Mouse (Mus musculus) T-cell, adult 66 days (primary cell): ENCODE measurements around the gene Olfr1416. TPM values are rescaled to one million over a fixed set of nuclear protein-coding genes. Genes with fewer than 3 reads are reported as not detected.

ENCODE experiments used
- total RNA-seq, 2 experiments: library from RNA; stranded (reverse); gene quantifications; 3 replicates in 1 of 2; 4 replicates in 1 of 2; pipeline ENCODE4 v1.2.4; 2023

Olfr1416 gene
- total RNA-seq, result not detected

DNA sequence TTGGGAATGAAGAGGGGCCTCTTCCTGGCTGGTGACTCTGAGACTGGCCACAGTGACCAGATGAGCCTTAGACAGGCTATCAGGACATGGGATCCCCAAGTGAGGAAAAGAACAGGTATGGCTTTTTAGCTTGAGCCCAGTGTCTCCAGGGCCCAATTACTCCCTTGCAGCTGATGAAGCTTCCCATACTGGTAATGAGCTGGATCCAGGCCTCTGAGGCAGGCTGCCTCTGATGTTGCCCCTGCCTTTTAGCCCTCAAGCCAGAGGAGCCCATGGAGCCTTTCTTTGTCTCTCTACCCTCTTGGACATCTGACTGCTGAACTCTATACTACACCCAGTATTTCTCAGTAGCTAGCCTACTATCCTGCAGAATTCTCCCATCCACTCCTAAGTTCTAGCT, at the start of gene Olfr1416:
TSS of gene Olfr1416 (minus strand) at position 101 of the 400 bp plus-strand sequence.

DNA sequence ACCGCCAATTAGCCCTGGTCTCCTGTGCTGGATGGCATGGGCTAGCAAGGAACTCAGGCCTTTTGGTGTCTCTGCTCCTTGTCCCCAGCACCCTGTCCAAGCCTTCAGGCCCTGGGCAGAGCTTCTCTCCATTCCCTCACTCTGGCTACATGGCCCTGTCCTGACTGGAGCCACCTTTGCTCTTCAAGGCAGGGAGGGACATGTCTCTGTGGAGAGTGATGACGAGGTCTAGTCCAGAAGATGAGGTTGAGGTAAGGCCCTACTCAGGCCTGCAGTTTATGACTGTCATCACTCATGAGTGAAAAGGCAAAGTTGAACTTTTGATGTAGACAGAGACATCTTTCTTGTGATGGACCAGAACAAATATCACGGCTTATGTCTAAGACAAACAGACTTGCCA, 33.6 kb upstream of the Olfr1416 start, which contains the start of gene Olfr1414:
TSS of gene Olfr1414 (minus strand) at position 101 of the 400 bp plus-strand sequence.

DNA sequence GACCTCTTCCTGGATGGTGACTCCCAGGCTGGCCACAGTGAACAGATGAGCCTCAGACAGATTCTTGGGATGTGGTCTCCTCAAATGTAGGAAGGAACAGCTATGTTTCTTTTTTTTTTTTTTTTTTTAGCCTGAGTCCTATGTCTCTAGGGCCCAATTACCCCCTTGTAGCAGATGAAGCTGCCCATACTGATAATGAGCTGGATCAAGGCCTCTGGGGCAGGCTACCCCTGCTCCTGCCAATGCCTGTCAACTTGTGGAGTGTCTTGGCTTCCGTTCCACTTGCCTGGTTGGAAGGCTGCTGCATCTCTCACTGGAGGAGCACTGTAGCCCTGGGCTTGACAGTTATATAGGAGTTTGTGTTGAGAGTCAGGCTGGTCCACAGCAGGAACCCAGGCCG, 11.1 kb upstream of the Olfr1416 start, which contains the start of gene Olfr1415:
TSS of gene Olfr1415 (minus strand) at position 101 of the 400 bp plus-strand sequence.

DNA sequence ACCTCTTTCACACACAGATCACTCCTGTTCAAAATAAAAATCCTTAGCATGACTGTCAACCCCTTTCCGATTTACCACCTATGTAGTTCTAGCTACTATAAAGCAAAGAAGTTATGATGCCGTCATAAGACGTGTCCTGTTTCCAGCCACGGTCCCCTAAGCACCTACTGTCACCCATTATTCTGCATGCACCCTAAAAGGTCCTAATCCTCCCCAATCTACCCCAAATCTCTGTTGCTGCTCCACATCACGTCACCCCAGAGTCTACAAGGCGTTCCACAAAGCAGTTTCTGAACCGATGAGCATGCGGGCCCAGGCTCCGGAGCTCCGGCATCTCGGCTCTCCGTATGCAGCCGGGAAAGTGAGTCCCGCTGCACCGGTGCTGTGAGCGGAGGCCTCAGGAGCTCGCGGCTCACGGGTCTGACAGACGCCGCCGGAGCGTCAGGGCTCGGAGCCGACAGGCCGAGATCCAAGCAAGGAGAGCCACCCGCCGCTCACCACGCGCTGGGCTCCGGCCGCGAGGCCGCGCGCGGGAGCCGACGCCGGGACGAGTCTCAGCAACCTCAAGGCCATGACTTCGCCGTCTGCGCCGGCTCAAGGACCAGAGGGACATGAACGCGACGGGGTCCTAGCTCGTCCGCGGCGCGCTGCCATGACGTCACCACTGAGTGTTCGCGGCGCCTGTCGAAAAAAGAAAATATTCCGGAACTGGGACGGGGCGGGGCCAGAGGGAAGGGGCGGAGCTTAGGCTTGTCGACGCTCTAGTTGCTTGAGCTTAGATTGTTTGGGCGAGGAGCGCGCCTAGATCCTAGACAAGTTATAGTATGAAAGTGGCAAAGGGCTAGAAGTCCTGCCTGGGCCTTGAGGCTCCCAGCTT, 11.5 kb downstream of the Olfr1416 start, which contains the start of gene Ndufa10:
TSS of gene Ndufa10 (minus strand) at position 696 of the 877 bp plus-strand sequence.

Other genes starting within 250 kb of the Olfr1416 start
- gene Ndufa10, start 11.3 kb downstream of the Olfr1416 start, total RNA-seq, result 100 to 1,000 TPM; 162 to 166 TPM
- not detected for gene Olfr1415, start 11.0 kb upstream of the Olfr1416 start, total RNA-seq
- gene Olfr1414, start 33.5 kb upstream of the Olfr1416 start, total RNA-seq, result not detected
- not detected for gene Olfr1413, start 86.2 kb upstream of the Olfr1416 start, total RNA-seq
- gene Olfr1412, start 100.7 kb upstream of the Olfr1416 start, total RNA-seq, result not detected
- not detected for gene Olfr1411, start 109.3 kb upstream of the Olfr1416 start, total RNA-seq
- not detected for gene Olfr1410, start 120.7 kb upstream of the Olfr1416 start, total RNA-seq
- gene Olfr12, start 132.7 kb upstream of the Olfr1416 start, total RNA-seq, result not detected
- gene Cops9, start 156.9 kb upstream of the Olfr1416 start, total RNA-seq, result 100 to 1,000 TPM; 105 to 111 TPM
- gene Otos, start 163.7 kb upstream of the Olfr1416 start, total RNA-seq, result not detected